Mouse (Mus musculus) ES-Bruce4 (cell line): Measurements from ENCODE around the gene Pum2.

Experiments used
- CTCF ChIP-seq: IDR thresholded peaks from one replicate; pipeline ENCODE4 v1.8.1; 2011; ENCODE audit warnings: low read depth, low read length
- POLR2A ChIP-seq: IDR thresholded peaks from one replicate; pipeline ENCODE4 v1.8.1; 2011; ENCODE audit warnings: low read length; ENCODE audit not compliant: insufficient read depth

GRCm38 (mm10) chr12:8728739-8729138 lies 54.8 kb downstream of the Pum2 start:
- no peak for TF ChIP-seq POLR2A
- TF ChIP-seq CTCF, result no peak
